Mouse (Mus musculus) ES-E14 (cell line): Measurements from ENCODE around the gene Mcat.

Experiments
- CHD2 ChIP-seq: IDR thresholded peaks from 2 replicates; pipeline ENCODE4 v1.6.1; 2014; ENCODE audit warnings: mild to moderate bottlenecking, low read depth, low read length, inconsistent platforms
- HCFC1 ChIP-seq: IDR thresholded peaks from 2 replicates; pipeline ENCODE4 v1.6.1; 2012; ENCODE audit warnings: low read length, inconsistent platforms, borderline replicate concordance; ENCODE audit not compliant: insufficient read depth
- MAFK ChIP-seq: IDR thresholded peaks from 2 replicates; pipeline ENCODE4 v1.6.1; 2014; ENCODE audit warnings: mild to moderate bottlenecking, low read depth, low read length, inconsistent platforms; ENCODE audit not compliant: insufficient read depth
- ZC3H11A ChIP-seq: IDR thresholded peaks from 2 replicates; pipeline ENCODE4 v1.6.1; 2012; ENCODE audit warnings: low read depth, mild to moderate bottlenecking, inconsistent platforms, low read length, borderline replicate concordance
- ZNF384 ChIP-seq: IDR thresholded peaks from 2 replicates; pipeline ENCODE4 v1.6.1; 2012; ENCODE audit warnings: low read depth, low read length, inconsistent platforms

GRCm38 (mm10) chr15:83603046-83603396, 39.4 kb upstream of the Mcat start:
- no peak for TF ChIP-seq CHD2
- TF ChIP-seq MAFK = no peak
- TF ChIP-seq ZNF384 = no peak
- TF ChIP-seq HCFC1 = no peak
- TF ChIP-seq ZC3H11A = no peak
